Mouse (Mus musculus): Measurements from ENCODE around the gene Dlx3.

Dlx3 gene

GRCm38 (mm10) chr11:95125366-95125948 lies 5.5 kb downstream of the Dlx3 start:
- DNase-seq (ENCODE audit: low spot score): no peak

- no peak for DNase-seq (ENCODE audit: low spot score)
Observed at GRCm38 (mm10) chr11:95126272-95127245, 6.6 kb downstream of the Dlx3 start.

- DNase-seq (ENCODE audit: low spot score): no peak
Observed at GRCm38 (mm10) chr11:95128359-95128758, 8.4 kb downstream of the Dlx3 start.

DNA sequence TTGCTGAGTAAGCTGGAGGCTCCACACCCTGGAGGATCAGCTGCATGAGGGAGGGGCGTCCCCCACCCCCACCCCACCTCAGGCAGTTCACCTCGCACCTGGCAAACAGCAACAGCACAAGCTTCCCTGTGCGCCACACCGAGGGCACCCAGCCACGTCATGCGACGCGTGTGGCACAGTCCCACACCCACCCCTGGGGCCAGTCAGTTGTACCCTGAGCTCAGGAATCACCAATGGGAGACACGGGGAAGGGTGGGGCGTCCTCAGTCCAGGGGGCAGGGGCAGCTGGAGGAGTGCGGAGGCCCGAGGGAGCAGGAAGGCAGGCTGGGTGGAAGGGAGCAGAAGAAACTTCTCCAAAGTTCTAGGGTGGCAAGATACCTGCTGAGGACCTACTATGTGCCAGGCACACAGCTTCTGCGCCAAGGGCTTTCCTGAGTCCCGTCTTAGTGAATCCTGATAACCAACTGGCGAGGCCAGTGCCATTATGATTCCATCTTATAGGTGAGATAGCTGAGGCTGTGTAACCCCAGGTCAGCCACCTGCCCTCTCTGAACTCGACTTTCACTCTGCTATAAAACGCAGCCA lies 10.8 kb downstream of the Dlx3 start:
- DNase-seq (ENCODE audit: low spot score): no peak

GRCm38 (mm10) chr11:95133321-95133720 lies 13.4 kb downstream of the Dlx3 start:
- no peak for DNase-seq (ENCODE audit: low spot score)

DNA sequence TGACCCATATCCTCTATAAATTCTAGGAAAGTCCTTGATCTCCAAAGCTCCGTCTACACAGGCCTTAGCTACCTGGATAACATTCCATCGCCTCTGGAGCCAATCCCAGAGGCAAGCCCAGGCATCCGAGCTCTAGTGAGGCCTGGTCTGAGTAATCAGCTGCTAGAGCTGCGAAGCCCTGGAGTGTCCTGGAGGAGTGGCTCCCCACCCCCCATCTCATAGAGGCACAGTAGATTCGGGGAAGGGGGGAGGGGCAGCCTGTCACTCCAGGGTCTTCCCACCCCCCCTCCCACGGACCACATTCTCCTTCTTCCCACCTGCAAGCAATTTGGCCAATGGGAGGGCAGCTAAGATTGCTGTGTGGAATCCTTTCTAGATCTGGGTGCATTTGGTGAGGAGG lies 17.4 kb downstream of the Dlx3 start:
- DNase-seq (ENCODE audit: low spot score): no peak

DNA sequence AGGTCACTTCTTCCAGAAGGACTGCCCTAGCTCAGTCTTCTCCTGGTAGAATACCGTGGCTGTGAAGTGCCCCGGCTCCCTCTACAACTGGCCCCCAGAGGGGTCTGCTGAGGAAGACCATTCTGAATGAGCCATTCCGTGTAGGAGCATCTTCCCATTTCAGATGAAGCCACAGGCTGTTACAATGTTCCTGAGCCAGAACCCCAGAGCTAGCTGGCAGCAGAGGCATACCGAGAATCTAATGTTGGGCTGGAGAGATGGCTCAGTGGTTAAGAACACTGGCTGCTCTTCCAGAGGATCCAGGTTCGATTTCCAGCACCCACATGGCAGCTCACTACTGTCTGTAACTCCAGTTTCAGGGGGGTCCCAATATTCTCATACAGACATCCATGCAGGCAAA lies 20.0 kb downstream of the Dlx3 start:
- DNase-seq (ENCODE audit: low spot score): no peak

- no peak for DNase-seq (ENCODE audit: low spot score)
Observed at GRCm38 (mm10) chr11:95142258-95142657, 22.3 kb downstream of the Dlx3 start.

GRCm38 (mm10) chr11:95142980-95143575 lies 23.2 kb downstream of the Dlx3 start:
- no peak for DNase-seq (ENCODE audit: low spot score)

DNA sequence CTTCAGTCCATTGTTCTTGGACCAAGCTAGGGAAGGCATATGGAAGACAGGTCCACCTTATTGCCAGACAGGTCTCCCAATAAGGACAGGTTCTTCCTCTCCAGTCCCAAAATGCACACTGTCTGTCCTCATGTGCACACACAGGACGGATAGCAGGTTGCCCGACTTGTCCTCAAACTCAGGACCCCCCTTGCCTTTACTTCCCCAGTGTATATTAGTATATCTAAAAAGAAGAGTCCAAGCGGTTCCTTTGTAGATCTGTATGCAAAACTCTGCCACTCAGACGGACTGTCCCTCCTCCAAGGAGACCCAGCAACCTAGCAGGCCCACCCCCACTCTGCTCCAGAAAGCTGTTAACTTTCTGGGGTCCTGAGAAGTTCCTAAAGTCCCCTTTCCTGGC lies 23.7 kb downstream of the Dlx3 start:
- no peak for DNase-seq (ENCODE audit: low spot score)

DNA sequence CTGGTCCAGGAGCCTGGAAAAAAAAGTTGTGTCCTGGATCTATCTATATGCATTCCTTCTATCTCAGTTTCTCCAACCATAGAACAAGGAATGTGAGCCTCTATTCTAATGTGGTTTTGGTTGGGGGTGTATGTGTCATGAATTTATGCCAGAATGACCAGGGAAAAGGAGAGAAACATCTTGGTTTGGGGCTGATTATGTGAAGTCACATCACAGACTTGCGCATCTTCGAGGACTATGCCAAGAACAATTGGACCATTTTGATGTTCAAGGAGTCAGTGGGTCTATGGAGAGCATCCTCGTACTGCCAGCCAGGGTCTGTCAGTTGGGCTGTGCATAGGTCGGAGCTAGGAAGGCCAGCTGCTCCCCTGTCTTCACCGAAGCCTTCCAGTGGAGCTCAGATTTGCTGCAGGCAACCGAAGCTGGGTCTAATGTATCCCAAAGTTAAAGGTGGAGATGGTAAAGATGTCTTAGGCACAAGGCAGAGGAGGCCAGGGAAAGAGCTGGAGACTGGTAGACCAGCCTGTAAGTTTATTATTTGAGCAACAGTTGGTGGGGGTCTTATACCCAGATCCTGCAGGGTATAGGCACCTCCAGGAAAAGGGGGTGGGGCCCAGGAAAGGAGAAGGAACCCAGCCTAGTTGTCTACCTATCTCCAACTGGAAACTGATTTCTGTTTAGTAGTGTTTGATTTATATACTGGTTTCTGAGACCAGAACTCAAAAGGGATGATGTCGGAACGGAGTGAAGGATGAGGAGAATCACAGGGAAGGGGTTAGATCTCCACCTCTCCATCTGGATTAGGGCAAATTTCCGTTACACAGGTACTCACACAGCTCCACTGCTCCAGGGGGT lies 24.4 kb downstream of the Dlx3 start:
- no peak for DNase-seq (ENCODE audit: low spot score)

GRCm38 (mm10) chr11:95144946-95145483 lies 25.1 kb downstream of the Dlx3 start:
- DNase-seq (ENCODE audit: low spot score): no peak

DNA sequence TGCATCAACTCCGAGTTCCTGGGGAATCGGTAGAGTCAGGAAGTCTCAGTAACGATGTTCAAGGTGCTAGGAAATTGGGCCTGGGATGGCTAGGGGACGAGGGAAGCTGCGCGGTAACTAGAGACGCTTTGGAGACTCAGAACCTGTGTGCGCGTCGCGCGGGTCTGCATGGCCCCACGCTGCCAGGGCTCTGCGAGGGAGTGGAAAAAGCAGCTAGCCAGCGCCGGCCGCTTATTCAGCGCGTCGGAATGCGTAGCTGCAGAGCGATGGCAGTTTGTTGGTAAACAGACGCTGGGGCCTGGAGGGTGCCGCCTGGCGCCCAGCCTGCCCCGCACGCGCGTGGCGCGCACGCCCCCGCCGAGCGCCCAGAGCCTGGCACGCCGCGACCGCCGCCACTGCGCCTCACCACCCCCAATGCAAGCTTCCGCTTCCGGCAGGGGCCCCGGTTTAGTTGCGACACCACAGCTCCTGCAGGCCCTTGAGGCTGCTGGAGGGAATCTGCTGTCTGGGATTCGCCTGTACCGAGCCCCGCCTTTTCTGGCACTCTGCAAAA lies 26.0 kb downstream of the Dlx3 start, which contains the start of gene Dlx4:
Dlx4 (minus strand) TSS at position 413 of the 553 bp plus-strand sequence.
- DNase-seq (ENCODE audit: low spot score): peak; percentile 53

GRCm38 (mm10) chr11:95148754-95149153 lies 28.8 kb downstream of the Dlx3 start:
- DNase-seq (ENCODE audit: low spot score): no peak

GRCm38 (mm10) chr11:95149462-95150268 lies 29.7 kb downstream of the Dlx3 start:
- no peak for DNase-seq (ENCODE audit: low spot score)

DNA sequence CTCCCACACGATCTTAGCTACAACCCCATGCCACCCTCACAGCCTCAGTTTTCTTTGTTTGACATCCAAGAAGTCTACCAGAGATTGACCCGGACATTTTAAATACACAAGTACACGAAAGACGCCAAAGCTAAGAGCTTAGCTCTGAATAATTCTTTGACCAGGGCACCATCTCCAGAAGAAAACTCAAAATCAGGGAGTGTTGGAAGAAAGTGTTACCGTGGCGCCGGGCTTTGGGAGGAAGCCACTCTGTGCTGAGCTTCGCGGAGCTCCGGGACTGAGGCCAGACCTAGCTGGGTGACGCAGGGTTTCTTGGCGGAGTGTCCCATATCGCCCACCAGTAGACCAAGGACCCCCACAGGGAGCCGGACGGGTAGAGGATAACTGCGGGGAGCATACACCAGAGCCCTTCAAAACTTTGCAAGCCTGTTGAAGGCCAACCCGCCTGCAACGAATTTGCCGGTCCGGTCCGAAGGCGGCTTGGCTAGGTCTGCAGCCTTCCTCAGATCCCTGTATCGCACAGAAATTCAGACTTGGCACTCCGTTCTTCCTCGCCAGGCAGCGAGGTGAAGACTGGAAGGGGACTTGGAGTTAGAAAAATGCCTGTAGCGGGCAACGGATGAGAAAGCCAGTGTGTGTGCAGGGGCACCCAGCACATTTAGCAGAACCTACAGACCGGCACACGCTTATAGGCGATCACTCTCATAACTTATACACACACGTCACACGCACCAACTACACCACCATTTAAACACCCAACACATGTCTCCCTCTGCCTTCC lies 30.5 kb downstream of the Dlx3 start:
- DNase-seq (ENCODE audit: low spot score): no peak

DNA sequence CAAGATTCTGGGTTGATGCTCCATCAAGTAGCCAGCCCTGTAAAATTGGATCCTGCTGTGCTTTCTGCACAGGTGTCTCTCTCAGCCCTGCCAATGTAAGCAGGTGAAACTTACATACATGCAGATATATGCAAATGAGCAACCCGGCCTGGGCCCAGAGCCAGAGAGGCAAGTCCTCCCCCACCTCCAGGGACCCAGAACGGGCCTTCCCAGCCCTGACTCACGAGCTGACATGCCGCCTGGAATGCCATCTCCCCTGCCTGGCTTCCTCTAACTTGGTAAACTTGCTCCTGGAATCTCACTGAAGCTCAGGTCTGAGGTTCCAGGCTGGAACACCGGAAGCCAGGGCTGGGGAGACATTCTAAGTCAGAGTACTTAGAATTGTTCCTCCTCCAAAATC lies 33.2 kb downstream of the Dlx3 start:
- DNase-seq (ENCODE audit: low spot score): no peak

GRCm38 (mm10) chr11:95153681-95154080 lies 33.8 kb downstream of the Dlx3 start:
- no peak for DNase-seq (ENCODE audit: low spot score)

DNA sequence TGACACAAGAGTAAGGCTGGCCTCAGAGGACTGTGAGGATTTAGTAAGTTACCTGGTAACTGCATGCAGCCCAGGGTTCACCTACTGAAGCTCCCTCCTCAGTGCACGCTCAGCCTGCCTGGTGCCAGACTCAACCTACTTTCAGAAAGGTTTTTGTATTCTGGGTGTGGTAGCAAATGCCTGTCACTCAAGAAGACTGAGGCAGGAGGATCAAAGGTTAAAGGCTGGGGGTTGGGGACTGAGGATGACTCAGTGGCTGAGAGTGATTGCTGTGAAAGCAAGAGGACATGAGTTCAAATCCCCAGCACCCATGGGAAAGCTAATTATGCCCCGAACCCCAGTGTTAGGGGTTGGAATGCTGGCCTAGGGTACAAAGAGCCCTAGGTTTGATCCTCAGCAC lies 35.6 kb downstream of the Dlx3 start:
- no peak for DNase-seq (ENCODE audit: low spot score)

Data from yolk sac, embryonic 10.5 days (tissue).